Mouse (Mus musculus): ENCODE measurements around the gene Olfr987.
"Not testable (repeated sequence)": the region's sequence is repeated elsewhere in the genome, so short reads cannot be mapped to it uniquely, and the experiment has no call there.

Gene Olfr987

DNA sequence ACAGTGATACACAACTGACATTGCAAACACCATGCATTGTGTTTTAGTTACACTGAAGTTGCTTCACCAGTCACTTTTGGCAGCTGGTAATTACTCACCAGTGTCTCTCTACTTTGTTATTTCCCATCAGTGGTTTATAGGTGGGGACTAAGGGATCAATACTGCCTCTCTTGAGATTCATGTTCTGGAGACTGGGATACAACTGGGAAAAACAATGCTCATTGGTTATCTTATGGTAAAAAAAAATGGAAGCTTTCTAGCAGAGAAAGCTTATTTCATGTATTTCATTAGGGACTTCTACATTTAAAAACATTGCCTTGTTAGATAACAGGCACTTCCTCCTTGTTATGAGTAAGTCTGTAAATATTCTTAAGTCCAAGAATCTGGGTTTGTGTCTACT, at the start of gene Olfr987:
Gene Olfr987 (minus strand): TSS at position 101 of the 400 bp plus-strand sequence.
- not testable (repeated sequence) for DNase-seq (ENCODE audit: low spot score in 2 of 2)

DNA sequence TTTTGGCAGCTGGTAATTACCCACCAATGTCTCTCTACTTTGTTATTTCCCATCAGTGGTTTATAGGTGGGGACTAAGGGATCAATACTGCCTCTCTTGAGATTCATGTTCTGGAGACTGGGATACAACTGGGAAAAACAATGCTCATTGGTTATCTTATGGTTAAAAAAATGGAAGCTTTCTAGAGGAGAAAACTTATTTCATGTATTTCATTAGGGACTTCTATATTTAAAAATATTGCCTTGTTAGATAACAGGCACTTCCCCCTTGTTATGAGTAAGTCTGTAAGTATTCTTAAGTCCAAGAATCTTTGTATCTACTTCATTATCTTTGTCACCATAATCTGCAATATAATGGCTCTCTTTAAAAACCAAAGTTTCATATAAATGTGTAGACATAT, 24.0 kb upstream of the Olfr987 start, which contains the start of gene Olfr988:
Gene Olfr988 (minus strand): TSS at position 101 of the 400 bp plus-strand sequence.
- DNase-seq (ENCODE audit: low spot score in 2 of 2): not testable (repeated sequence)

DNA sequence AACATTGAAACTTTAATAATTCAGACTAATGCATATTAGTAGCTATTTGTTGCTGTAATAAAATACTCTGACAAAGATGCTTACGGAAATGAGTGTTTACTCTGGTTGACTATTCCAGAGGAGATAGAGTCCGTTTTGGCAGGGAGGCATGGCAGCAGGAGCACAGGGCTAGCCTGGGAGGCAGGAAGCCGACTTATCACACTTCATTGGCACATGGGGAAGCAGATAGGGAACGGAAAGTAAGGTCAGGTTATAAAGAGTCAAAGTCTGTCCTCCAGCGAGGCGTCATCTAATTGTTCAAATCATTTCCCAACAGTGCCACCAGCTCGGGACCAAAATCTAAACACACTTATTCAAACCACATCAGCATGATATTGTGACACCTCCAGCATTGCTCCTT, 857 bp upstream of the Olfr987 start:
- no peak for DNase-seq (ENCODE audit: low spot score in 2 of 2)

DNA sequence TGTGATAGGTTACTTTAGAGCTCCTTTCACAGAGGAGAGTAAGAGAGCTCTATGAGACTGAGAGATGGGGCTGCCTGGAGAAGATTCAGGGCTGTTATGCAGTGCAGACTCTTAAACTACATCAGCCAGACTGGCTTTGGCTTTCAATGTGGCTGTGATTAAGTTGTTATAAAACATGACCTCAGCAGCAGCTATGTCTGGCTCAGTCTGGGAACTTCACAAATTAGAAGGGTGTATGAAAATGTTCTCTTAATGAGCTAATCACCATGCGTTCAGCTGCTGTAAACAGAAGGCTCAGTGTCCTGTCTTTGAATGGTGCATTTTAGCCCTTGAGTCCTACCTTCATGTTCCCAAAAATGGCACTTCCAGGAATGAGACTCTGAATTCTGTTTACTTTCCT, 20.0 kb downstream of the Olfr987 start:
- DNase-seq (ENCODE audit: low spot score in 2 of 2): peak in 1 of 2 experiments; percentile 2

DNA sequence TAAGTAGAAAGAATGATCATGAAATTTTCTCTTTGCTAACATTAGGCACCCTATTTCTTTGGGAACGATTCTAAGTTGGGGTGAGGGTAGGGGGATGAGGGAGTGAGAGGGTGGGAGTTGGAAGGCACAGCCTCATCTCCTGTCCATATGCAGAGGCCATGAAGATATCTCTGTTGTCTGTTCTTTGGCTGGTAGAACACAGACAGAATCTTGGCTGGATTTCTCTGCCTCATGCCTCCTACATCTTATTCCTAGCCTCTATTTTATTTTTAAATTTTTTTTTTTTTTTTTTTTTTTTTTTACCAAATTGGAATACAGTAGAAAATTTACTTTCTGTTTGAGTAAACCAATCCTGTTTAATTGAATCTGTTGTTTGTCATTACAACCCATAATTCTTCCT, 53.7 kb downstream of the Olfr987 start:
- DNase-seq (ENCODE audit: low spot score in 2 of 2): no peak

DNA sequence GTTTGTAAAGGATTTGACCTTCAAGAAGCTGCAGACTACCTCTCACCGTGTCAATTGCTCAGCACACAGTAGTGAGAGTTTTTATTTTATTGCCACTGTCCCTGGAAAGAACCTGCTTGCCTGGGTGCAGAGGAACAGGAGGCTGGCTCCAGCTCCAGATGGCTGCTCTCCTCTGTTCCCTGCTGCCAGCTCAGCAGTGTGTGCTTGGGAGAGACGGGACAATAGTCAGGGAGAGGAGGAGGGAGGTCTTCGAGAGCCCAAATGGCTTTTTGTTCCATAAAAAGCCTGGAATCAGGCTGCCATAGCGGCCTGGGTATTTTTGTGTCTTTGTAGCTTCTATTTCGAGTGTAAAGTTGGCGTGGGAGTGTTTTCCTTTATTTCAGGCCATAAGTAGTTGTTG, 54.5 kb downstream of the Olfr987 start:
- DNase-seq (ENCODE audit: low spot score in 2 of 2): peak; percentile 83

DNA sequence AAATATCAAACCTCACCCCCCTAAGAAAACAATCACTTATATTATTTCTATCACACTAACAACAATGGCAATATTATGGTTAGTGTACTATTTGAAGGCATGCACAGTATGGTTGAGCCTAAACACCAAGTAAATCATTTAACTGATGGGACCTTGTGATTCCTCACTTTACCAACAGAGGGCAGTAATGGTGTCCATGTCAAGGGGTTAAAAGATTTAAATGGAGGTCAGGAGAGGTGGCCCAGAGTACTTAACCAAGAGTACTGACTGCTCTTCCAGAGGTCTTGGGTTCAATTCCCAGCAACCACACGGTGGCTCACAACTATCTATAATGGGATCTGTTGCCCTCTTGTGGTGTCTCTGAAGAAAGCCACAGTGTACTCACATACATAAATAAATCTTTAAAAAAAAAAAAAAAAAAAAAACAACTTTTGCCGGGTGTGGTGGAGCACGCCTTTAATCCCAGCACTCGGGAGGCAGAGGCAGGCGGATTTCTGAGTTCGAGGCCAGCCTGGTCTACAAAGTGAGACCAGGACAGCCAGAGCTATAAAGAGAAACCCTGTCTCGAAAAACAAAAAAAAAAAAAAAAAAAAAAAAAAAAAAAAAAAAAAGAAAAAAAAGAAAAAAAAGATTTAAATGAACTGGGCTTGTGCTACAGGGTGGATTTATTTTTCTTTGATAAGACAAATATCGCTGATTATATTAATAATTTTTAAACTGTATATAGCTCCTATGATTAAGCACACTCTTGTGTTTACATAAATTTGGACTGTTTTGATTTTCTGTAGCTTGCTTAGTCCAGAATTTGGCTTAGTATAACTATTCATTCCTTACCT, 55.3 kb downstream of the Olfr987 start:
- no peak for DNase-seq (ENCODE audit: low spot score in 2 of 2)

DNA sequence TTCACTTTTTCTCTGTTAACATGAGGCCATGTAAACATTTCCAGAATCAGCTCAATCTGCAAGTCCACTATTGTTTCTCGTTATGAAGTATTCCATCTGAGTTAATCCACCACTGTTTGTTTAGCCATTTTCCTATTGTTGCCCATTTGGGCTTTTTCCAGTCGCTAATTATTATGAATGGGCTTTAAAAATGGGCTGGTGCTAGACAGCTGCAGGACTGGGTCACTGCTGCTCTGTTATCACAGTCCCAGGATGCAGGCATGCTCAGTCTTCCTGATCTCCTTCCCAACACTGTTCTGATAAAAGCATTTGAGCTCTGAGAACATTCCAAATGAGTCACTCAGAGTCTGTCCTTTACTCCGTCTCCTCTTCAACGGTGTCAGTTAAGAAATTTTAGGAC, 58.1 kb downstream of the Olfr987 start:
- DNase-seq (ENCODE audit: low spot score in 2 of 2): no peak
